Mouse (Mus musculus) liver, adult 2 months (tissue): ENCODE data around the gene Sh3gl2.

Experiments
- CTCF ChIP-seq: fragments of 200-500 bp; IDR thresholded peaks from 2 replicates; pipeline ENCODE4 v1.5.1; 2011; ENCODE audit warnings: low read depth, low read length, control low read depth
- POLR2A ChIP-seq: fragments of 200-500 bp; IDR thresholded peaks from 2 replicates; pipeline ENCODE4 v1.6.1; 2011; ENCODE audit warnings: low read length, control low read depth; ENCODE audit not compliant: insufficient read depth; ENCODE audit errors: extremely low read depth

- TF ChIP-seq CTCF (no peak), POLR2A (no peak)
Observed at GRCm38 (mm10) chr4:85256461-85257202, 51.7 kb downstream of the Sh3gl2 start.
